Mouse (Mus musculus): ENCODE measurements around the gene Mgl2. TPM values are rescaled to one million over a fixed set of nuclear protein-coding genes. Genes with fewer than 3 reads are reported as not detected.

Mgl2 gene
- total and polyA plus RNA-seq, 2 experiments from 2014 or later = 1.1 to 1.9 TPM

DNA sequence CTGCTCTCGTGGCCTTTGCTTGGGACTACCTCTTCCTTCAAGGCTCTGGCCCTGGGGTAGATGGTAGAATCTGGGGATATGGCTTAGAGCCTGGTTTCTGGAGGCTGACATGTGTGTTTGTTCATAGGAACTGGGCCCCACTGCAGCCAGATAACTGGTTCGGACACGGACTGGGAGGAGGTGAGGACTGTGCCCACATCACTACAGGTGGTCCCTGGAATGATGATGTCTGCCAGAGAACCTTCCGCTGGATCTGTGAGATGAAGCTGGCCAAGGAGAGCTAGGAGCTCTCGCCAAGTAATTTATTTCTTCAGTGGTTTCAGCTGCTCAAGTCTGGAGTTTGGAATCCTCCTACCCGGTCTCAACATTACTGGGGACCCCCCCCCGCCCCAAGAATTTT, 40.2 kb downstream of the Mgl2 start:
- Histone ChIP-seq H3K27me3 (ENCODE audit: insufficient read depth, low read length) (no peaks in the 10 kb centered on the region), H3K27ac (ENCODE audit: low read depth, low read length) (no peak overlapping the region), H3K36me3 (ENCODE audit: insufficient read depth) (no peaks in the 10 kb centered on the region), H3K4me2 (ENCODE audit: low read depth) (no peak overlapping the region), H3K9ac (no peak overlapping the region), H3K4me3 (ENCODE audit: low read depth, low read length) (no peak overlapping the region), H3K4me1 (ENCODE audit: insufficient read depth) (no peaks in the 10 kb centered on the region), H3K9me3 (ENCODE audit: low read length) (no peaks in the 10 kb centered on the region)
- no peak for TF ChIP-seq CTCF (IDR thresholded peaks at IDR 0.05; ENCODE audit: low read depth)
- 74% methylated on average over 7 of the region's 7 CpGs for WGBS
- no peak for ATAC-seq
- DNase-seq = no peak

GRCm38 (mm10) chr11:70171181-70171580, 41.1 kb downstream of the Mgl2 start:
- H3K4me3 ChIP-seq (ENCODE audit: low read depth, low read length) = no peak overlapping the region
- WGBS = 84% methylated on average over 7 of the region's 7 CpGs
- no peaks in the 10 kb centered on the region for H3K4me1 ChIP-seq (ENCODE audit: insufficient read depth)
- no peaks in the 10 kb centered on the region for H3K9me3 ChIP-seq (ENCODE audit: low read length)
- ATAC-seq (no peak), DNase-seq (no peak)
- no peak overlapping the region for H3K9ac ChIP-seq
- no peaks in the 10 kb centered on the region for H3K36me3 ChIP-seq (ENCODE audit: insufficient read depth)
- H3K27ac ChIP-seq (ENCODE audit: low read depth, low read length) = no peak overlapping the region
- no peak for TF ChIP-seq CTCF (IDR thresholded peaks at IDR 0.05; ENCODE audit: low read depth)
- no peaks in the 10 kb centered on the region for H3K27me3 ChIP-seq (ENCODE audit: insufficient read depth, low read length)
- no peak overlapping the region for H3K4me2 ChIP-seq (ENCODE audit: low read depth)

- no peak for ATAC-seq
- peak; percentile 42 for TF ChIP-seq CTCF (IDR thresholded peaks at IDR 0.05; ENCODE audit: low read depth)
- H3K27ac ChIP-seq (ENCODE audit: low read depth, low read length) = no peak overlapping the region
- H3K4me3 ChIP-seq (ENCODE audit: low read depth, low read length) = no peak overlapping the region
- 43% methylated on average over 3 of the region's 3 CpGs for WGBS
- no peaks in the 10 kb centered on the region for H3K4me1 ChIP-seq (ENCODE audit: insufficient read depth)
- no peaks in the 10 kb centered on the region for H3K9me3 ChIP-seq (ENCODE audit: low read length)
- no peak overlapping the region for H3K9ac ChIP-seq
- H3K36me3 ChIP-seq (ENCODE audit: insufficient read depth) = no peaks in the 10 kb centered on the region
- no peaks in the 10 kb centered on the region for H3K27me3 ChIP-seq (ENCODE audit: insufficient read depth, low read length)
- DNase-seq = no peak
- H3K4me2 ChIP-seq (ENCODE audit: low read depth) = no peak overlapping the region
These were observed 41.7 kb downstream of the Mgl2 start for GRCm38 (mm10) chr11:70171847-70172246.

- H3K4me2 ChIP-seq (ENCODE audit: low read depth) = no peak overlapping the region
- H3K4me1 ChIP-seq (ENCODE audit: insufficient read depth) = no peaks in the 10 kb centered on the region
- WGBS = 60% methylated on average over 5 of the region's 5 CpGs
- H3K4me3 ChIP-seq (ENCODE audit: low read depth, low read length) = no peak overlapping the region
- H3K27ac ChIP-seq (ENCODE audit: low read depth, low read length) = no peak overlapping the region
- H3K9me3 ChIP-seq (ENCODE audit: low read length) = no peaks in the 10 kb centered on the region
- no peak overlapping the region for H3K9ac ChIP-seq
- no peaks in the 10 kb centered on the region for H3K27me3 ChIP-seq (ENCODE audit: insufficient read depth, low read length)
- H3K36me3 ChIP-seq (ENCODE audit: insufficient read depth) = no peaks in the 10 kb centered on the region
- no peak for TF ChIP-seq CTCF (IDR thresholded peaks at IDR 0.05; ENCODE audit: low read depth)
- no peak for DNase-seq
- ATAC-seq = no peak
These were observed 42.2 kb downstream of the Mgl2 start for GRCm38 (mm10) chr11:70172298-70172697.

- Histone ChIP-seq H3K27me3 (ENCODE audit: insufficient read depth, low read length) (no peaks in the 10 kb centered on the region), H3K4me1 (ENCODE audit: insufficient read depth) (no peaks in the 10 kb centered on the region), H3K4me2 (ENCODE audit: low read depth) (no peak overlapping the region), H3K9ac (no peak overlapping the region), H3K27ac (ENCODE audit: low read depth, low read length) (no peak overlapping the region), H3K36me3 (ENCODE audit: insufficient read depth) (no peaks in the 10 kb centered on the region), H3K4me3 (ENCODE audit: low read depth, low read length) (no peak overlapping the region), H3K9me3 (ENCODE audit: low read length) (no peaks in the 10 kb centered on the region)
- DNase-seq (no peak), ATAC-seq (no peak)
- WGBS = 91% methylated on average over 4 of the region's 4 CpGs
- TF ChIP-seq CTCF (IDR thresholded peaks at IDR 0.05; ENCODE audit: low read depth) = no peak
These were observed 44.4 kb downstream of the Mgl2 start for GRCm38 (mm10) chr11:70174491-70174890.

DNA sequence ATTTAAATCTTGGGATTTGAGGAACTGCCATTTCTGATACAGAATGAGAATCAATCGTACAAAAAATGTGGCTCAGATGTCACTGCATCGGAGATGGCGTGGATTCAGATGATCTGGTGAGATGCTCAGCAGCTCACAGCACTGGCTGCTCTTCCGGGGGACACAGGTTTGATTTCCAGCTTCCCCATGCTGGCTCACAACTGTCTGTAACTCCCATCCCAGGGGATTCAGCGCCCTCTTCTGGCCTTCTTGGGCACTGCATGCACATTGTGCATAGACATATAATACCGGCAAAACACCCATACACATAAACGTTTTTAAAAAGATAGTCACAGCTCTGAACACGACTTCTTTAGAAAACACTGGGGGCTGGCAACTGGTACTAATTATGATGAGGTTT, 47.5 kb downstream of the Mgl2 start:
- ATAC-seq (no peak), DNase-seq (no peak)
- peak; percentile 40 for TF ChIP-seq CTCF (IDR thresholded peaks at IDR 0.05; ENCODE audit: low read depth)
- Histone ChIP-seq H3K36me3 (ENCODE audit: insufficient read depth) (no peaks in the 10 kb centered on the region), H3K9me3 (ENCODE audit: low read length) (no peaks in the 10 kb centered on the region), H3K4me3 (ENCODE audit: low read depth, low read length) (no peak overlapping the region), H3K27me3 (ENCODE audit: insufficient read depth, low read length) (no peaks in the 10 kb centered on the region), H3K4me1 (ENCODE audit: insufficient read depth) (no peaks in the 10 kb centered on the region), H3K27ac (ENCODE audit: low read depth, low read length) (no peak overlapping the region), H3K9ac (no peak overlapping the region), H3K4me2 (ENCODE audit: low read depth) (no peak overlapping the region)
- 75% methylated on average over 8 of the region's 8 CpGs for WGBS

DNA sequence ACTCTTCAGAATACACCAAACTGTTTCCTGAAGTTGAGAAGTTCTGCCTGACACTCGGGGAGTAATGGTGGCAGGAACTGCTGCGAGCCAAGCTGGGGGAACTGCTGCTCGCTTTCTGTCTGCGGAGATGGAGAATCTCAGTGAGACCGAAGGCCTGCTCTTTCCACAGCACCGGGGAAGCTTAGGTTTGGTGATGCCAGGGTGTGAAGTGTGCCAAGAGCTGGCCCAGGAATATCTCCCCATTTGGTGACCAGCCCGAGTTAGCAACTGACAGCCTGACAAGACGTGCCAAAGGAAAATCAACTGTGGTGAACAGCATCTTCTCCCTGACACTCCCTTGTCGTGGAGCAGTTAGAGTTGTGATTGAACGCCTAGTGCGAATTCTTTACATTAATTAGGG, 48.2 kb downstream of the Mgl2 start:
- DNase-seq = no peak
- Histone ChIP-seq H3K4me2 (ENCODE audit: low read depth) (no peak overlapping the region), H3K4me1 (ENCODE audit: insufficient read depth) (no peaks in the 10 kb centered on the region), H3K9ac (no peak overlapping the region), H3K27me3 (ENCODE audit: insufficient read depth, low read length) (no peaks in the 10 kb centered on the region), H3K9me3 (ENCODE audit: low read length) (no peaks in the 10 kb centered on the region), H3K27ac (ENCODE audit: low read depth, low read length) (no peak overlapping the region), H3K4me3 (ENCODE audit: low read depth, low read length) (no peak overlapping the region), H3K36me3 (ENCODE audit: insufficient read depth) (no peaks in the 10 kb centered on the region)
- WGBS = 85% methylated on average over 11 of the region's 11 CpGs
- TF ChIP-seq CTCF (IDR thresholded peaks at IDR 0.05; ENCODE audit: low read depth) = no peak
- no peak for ATAC-seq

DNA sequence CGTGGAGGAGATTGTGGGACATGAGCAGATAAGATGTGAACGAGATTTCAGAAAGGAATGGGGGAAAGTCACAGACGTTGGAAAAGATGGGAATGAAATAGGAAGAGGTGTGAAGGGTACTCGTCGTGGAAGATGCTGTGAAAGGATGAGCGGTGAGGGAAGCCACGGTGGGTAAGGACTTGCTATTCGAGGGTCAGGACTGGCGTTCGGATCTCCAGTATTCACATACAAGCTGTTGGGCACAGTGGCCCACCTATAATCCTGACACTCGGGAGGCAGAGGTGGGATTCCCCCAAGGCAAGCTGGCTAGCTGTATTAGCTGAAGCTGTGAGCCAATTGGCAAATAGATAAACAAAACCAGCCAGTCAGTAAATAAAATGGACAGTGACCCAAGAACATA, 48.6 kb downstream of the Mgl2 start:
- no peak for TF ChIP-seq CTCF (IDR thresholded peaks at IDR 0.05; ENCODE audit: low read depth)
- Histone ChIP-seq H3K36me3 (ENCODE audit: insufficient read depth) (no peaks in the 10 kb centered on the region), H3K27ac (ENCODE audit: low read depth, low read length) (no peak overlapping the region), H3K9me3 (ENCODE audit: low read length) (no peaks in the 10 kb centered on the region), H3K27me3 (ENCODE audit: insufficient read depth, low read length) (no peaks in the 10 kb centered on the region), H3K4me2 (ENCODE audit: low read depth) (no peak overlapping the region), H3K4me1 (ENCODE audit: insufficient read depth) (no peaks in the 10 kb centered on the region), H3K9ac (no peak overlapping the region), H3K4me3 (ENCODE audit: low read depth, low read length) (no peak overlapping the region)
- ATAC-seq (no peak), DNase-seq (no peak)
- 81% methylated on average over 11 of the region's 11 CpGs for WGBS
